Mouse (Mus musculus) cerebellum, adult 2 months (tissue): ENCODE results near the gene Sqstm1. TPM values are rescaled to one million over a fixed set of nuclear protein-coding genes. Genes with fewer than 3 reads are reported as not detected.

Experiments used
- DNase-seq, 2 experiments: peaks; one replicate each; pipeline ENCODE4 v3.0.0; 2021
- H3K27ac ChIP-seq: fragments of 200-500 bp; 2 replicates; pipeline ENCODE4 v1.5.1; 2012; ENCODE audit warnings: low read length, control low read depth, inconsistent platforms; ENCODE audit not compliant: insufficient read depth
- H3K27me3 ChIP-seq: fragments of 200-500 bp; 2 replicates; pipeline ENCODE4 v1.6.1; 2012; ENCODE audit warnings: inconsistent platforms, mild to moderate bottlenecking, low read length, moderate library complexity; ENCODE audit not compliant: control insufficient read depth, insufficient read depth
- H3K4me1 ChIP-seq: fragments of 200-500 bp; 2 replicates; pipeline ENCODE4 v1.6.1; 2011; ENCODE audit warnings: low read length; ENCODE audit not compliant: control insufficient read depth, insufficient read depth
- H3K4me3 ChIP-seq: fragments of 200-500 bp; replicated peaks from 2 replicates; pipeline ENCODE3; 2011; ENCODE audit warnings: mild to moderate bottlenecking, low read depth, low read length, control low read depth; ENCODE audit not compliant: insufficient read depth
- CTCF ChIP-seq: fragments of 200-500 bp; IDR thresholded peaks from 2 replicates; pipeline ENCODE4 v1.5.1; 2011; ENCODE audit warnings: low read depth, mild to moderate bottlenecking, control low read depth, low read length, moderate library complexity, borderline replicate concordance; ENCODE audit not compliant: insufficient read depth
- POLR2A ChIP-seq: fragments of 200-500 bp; IDR thresholded peaks from 2 replicates; pipeline ENCODE4 v1.6.1; 2011; ENCODE audit warnings: low read length, control low read depth, borderline replicate concordance; ENCODE audit not compliant: insufficient read depth
- WGBS: fragments of 180-500 bp; shearing (Covaris S2); methylation state at CpG from one replicate; pipeline ENCODE4 v1.1.7; 2018; 5-methylcytosine and 5-hydroxymethylcytosine counted together
- polyA plus RNA-seq: library from polyadenylated mRNA; depleted of rRNA; stranded (reverse); fragments of >200 nt; gene quantifications from 2 replicates; pipeline ENCODE4 v1.2.3, GENCODE M21; 2012

Gene Sqstm1
- polyA plus RNA-seq, 1 experiment: 377 TPM

DNA sequence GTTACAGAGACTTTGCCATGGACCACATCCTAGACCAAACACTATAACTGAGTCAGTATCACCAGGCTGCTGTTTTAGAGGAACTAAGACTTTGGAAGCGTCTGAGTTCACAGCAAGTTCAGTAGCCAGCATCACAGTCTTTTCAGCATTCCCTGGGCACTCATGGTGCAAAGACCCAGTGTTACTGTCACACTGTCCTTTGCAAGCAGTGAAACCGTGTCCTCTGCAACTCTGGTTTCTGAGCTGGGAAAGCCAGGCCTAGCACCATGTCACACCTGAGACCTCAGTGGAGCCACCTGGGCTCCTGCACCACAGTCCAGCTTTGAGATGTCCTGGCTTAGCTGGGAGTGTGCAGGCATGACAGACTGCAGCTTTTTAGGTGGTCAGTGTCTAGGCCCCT, 11.7 kb downstream of the Sqstm1 start:
- 93% methylated on average over 2 of the region's 2 CpGs for WGBS
- no peaks in the 10 kb centered on the region for H3K27me3 ChIP-seq
- no peak for TF ChIP-seq POLR2A
- TF ChIP-seq CTCF: no peak
- H3K4me3 ChIP-seq: no peak overlapping the region
- no peak overlapping the region for H3K27ac ChIP-seq
- H3K4me1 ChIP-seq: 0 out of 2 replicates have a peak, but pooled peaks cover 3% of the 10 kb centered on the region
- no peak for DNase-seq

DNA sequence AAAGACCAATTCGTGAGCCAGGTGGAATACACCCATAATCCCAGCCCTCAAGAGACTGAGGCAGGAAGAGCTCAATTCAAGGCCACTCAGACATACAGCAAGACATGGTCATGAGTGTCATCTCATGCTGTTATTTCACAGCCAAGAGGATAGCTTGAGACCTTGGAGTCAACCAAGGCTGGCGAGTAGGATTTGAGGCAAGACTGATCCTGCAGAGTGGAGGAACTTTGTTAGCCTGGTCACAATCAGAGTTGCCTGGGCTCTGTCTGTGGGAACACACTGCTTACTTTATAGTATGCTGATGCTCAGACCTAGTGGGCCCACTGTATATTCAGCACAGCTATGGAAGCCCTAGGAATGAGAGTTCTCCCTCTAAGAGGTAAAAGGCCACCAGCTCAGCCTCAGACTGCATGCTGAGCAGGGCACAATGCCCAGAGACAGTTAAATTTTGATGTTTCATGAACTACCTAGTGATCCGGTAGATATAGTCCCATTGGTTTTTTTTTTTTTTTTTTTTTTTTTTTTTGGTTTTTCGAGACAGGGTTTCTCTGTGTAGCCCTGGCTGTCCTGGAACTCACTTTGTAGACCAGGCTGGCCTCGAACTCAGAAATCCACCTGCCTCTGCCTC, 12.3 kb downstream of the Sqstm1 start:
- no peak overlapping the region for H3K4me3 ChIP-seq
- 75% methylated on average over 4 of the region's 5 CpGs for WGBS
- 0 out of 2 replicates have a peak, but pooled peaks cover 3% of the 10 kb centered on the region for H3K4me1 ChIP-seq

DNA sequence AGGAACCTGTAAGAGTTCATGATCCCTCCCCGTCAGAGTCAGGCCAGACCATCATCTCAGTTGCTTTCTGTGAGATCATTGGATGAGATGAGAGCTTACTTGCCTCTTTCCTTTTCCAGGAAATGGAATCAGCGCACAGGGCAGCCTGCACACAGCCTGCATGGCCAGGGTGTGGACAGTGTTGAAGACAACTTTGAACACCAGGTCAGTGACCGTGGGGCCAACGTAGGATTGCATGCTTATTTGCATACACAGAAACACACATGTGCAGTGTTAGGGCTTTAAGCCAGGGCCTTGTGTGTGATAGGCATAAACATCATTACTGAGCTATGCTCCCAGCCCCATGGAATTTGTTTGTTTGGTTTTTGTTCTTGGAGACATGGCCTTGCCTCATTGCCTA, 13.1 kb downstream of the Sqstm1 start:
- Histone ChIP-seq H3K27ac (no peak overlapping the region), H3K27me3 (no peaks in the 10 kb centered on the region), H3K4me3 (no peak overlapping the region), H3K4me1 (0 out of 2 replicates have a peak, but pooled peaks cover 2% of the 10 kb centered on the region)
- no peak for DNase-seq
- TF ChIP-seq POLR2A: no peak
- TF ChIP-seq CTCF: no peak
- WGBS: 93% methylated on average over 4 of the region's 4 CpGs

More for the DNA sequence above, 12.3 kb downstream of the Sqstm1 start:
- DNase-seq: no peak
- Histone ChIP-seq H3K27ac (no peak overlapping the region), H3K27me3 (no peaks in the 10 kb centered on the region)
- TF ChIP-seq CTCF (no peak), POLR2A (no peak)

DNA sequence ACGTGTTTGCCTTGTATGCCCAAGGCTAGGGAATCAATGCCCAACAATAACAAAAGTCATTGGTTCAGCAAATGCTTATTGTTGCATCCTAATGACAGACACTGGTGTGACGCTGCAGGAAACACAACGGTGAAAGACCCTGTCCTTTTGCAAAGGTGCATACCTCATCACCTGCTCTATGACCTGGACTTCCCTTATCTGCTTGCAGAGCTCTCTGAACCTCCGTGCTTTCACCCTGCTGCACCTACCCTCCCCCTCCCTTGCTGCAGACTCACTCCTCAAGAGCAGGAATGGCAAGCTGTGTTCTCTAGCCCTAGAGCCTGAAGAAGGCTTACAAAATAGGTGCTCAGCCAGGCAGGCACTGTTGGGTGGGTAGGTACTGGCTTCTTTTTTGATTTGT, 15.8 kb downstream of the Sqstm1 start:
- 86% methylated on average over 4 of the region's 4 CpGs for WGBS
- no peak for TF ChIP-seq CTCF
- no peak for TF ChIP-seq POLR2A

DNA sequence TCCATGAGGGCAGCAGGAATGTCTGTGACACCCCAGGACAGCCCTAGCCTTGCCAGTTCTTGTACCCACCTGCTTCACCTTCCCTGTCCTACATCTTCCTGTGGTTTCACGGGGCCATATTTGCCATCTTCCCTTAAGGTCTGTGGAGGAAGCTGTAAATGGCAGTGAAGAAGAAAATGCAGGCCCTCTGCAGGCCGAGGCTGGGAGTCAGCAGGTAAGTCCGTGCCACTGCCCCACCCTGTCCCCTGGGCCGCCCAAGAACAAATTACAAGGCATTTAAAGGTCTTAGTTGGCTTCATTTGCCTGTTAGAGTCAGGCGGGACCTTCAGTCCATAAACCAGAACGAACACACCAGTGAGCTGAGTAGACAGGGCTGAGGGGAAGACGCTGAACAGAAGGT, 16.6 kb downstream of the Sqstm1 start:
- Histone ChIP-seq H3K4me3 (no peak overlapping the region), H3K27me3 (no peaks in the 10 kb centered on the region), H3K27ac (no peak overlapping the region), H3K4me1 (no peaks in the 10 kb centered on the region)
- WGBS: 78% methylated on average over 7 of the region's 7 CpGs
- TF ChIP-seq CTCF (no peak), POLR2A (no peak)
- DNase-seq: no peak

More for the DNA sequence above, 15.8 kb downstream of the Sqstm1 start:
- no peak for DNase-seq
- H3K27ac ChIP-seq: no peak overlapping the region
- no peaks in the 10 kb centered on the region for H3K4me1 ChIP-seq
- no peaks in the 10 kb centered on the region for H3K27me3 ChIP-seq
- no peak overlapping the region for H3K4me3 ChIP-seq

DNA sequence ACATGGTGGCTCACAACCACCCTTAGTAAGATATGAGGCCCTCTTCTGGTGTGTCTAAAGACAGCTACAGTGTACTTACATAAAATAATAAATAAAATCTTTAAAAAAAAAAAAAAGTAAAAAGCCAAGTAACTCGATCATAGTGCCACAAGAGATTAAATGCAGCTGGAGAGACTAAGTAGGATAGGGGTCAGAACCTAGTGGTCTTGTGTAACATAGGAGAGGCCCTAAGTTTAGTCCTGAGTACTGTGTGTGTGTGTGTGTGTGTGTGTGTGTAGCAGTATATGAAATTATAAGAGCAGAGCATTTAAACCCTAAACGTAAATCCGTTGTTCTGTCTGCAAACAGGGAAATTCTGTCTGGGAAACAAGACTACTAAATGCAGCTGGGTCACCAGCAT, 18.3 kb downstream of the Sqstm1 start:
- Histone ChIP-seq H3K27me3 (no peaks in the 10 kb centered on the region), H3K27ac (no peak overlapping the region), H3K4me1 (no peaks in the 10 kb centered on the region), H3K4me3 (no peak overlapping the region)
- 88% methylated on average over 3 of the region's 3 CpGs for WGBS
- DNase-seq: no peak
- TF ChIP-seq POLR2A: no peak
- TF ChIP-seq CTCF: no peak

DNA sequence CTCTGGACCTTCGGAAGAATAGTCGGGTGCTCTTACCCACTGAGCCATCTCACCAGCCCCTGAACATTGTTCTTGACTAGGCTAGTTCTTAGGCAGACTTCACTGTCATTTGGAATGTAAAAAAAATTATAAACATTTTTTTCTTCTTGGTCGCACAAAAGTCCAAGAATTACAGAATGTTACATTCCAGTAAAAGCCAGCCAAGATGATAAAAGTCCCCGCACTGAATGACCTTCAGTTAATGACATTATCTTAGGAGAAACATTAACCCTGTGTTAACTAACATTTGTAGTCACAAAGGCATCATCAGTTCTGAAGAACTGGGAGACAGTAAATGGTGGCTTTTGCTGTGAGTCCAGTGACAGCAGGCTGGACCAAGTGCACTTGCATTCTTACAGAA, 20.3 kb downstream of the Sqstm1 start:
- Histone ChIP-seq H3K27ac (no peak overlapping the region), H3K27me3 (no peaks in the 10 kb centered on the region), H3K4me3 (no peak overlapping the region), H3K4me1 (no peaks in the 10 kb centered on the region)
- no peak for DNase-seq
- no peak for TF ChIP-seq POLR2A
- no peak for TF ChIP-seq CTCF
- WGBS: 87% methylated on average over 4 of the region's 4 CpGs

DNA sequence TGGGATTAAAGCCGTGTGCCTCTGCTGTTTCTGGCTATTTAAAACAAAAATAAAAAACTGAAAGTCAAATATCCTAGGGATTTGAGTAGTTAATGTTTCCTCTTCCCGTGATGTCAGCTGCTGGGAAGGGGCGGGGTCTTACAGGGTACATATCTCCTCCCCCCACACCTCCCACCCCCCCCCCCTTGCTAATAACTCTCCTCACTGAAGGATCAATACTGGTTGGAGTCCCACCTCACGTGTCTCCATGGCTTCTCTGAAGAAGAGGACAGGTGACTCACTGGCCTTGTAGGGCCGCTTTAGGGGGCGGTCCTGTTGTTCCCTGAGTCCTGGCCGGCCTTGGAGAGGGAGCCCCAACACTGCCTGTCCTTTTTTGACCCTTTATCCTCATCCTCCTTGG, 21.9 kb downstream of the Sqstm1 start:
- 79% methylated on average over 7 of the region's 7 CpGs for WGBS
- Histone ChIP-seq H3K4me3 (no peak overlapping the region), H3K27me3 (no peaks in the 10 kb centered on the region), H3K27ac (no peak overlapping the region), H3K4me1 (no peaks in the 10 kb centered on the region)
- no peak for TF ChIP-seq POLR2A
- no peak for TF ChIP-seq CTCF
- no peak for DNase-seq

DNA sequence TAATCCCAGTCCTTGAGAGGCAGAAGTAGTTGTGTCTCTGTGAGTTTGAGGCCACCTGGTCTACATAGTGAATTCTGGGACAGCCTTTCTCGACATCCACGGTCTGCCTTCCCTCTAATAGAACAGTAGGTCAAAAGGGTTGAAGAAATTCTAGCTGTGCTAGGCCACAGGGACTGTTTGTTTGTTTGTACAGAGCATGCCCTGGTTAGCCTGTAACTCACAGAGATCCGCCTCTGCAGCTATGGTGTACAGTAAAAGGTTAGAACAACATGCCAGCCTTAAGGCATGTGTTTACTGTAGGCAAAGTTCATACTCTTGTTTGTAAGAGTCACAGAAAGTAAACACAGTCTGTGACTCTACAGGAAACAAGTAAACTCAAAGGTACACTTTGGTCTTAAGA, 25.8 kb downstream of the Sqstm1 start:
- Histone ChIP-seq H3K27me3 (no peaks in the 10 kb centered on the region), H3K4me1 (no peaks in the 10 kb centered on the region), H3K27ac (no peak overlapping the region), H3K4me3 (no peak overlapping the region)
- TF ChIP-seq CTCF: no peak
- TF ChIP-seq POLR2A: no peak
- 90% methylated on average over 3 of the region's 3 CpGs for WGBS
- no peak for DNase-seq
